Mouse (Mus musculus): ENCODE data around the gene Barx1. TPM values are rescaled to one million over a fixed set of nuclear protein-coding genes. Genes with fewer than 3 reads are reported as not detected.

Gene Barx1
- polyA plus RNA-seq, 1 experiment from 2014 or later = not detected

GRCm38 (mm10) chr13:48665656-48666597 lies 3.1 kb downstream of the Barx1 start:
- no peaks in the 10 kb centered on the region for H3K36me3 ChIP-seq (ENCODE audit: control insufficient read depth, insufficient read depth, low read length)
- H3K27me3 ChIP-seq (replicated peaks; ENCODE audit: control insufficient read depth, insufficient read depth, low read length) = peaks cover 51% of the 10 kb centered on the region
- 1% methylated on average over 58 of the region's 58 CpGs for WGBS

GRCm38 (mm10) chr13:48667461-48667860 lies 4.7 kb downstream of the Barx1 start:
- H3K9me3 ChIP-seq (ENCODE audit: control insufficient read depth, low read length) = no peaks in the 10 kb centered on the region
- no peak overlapping the region for H3K9ac ChIP-seq (ENCODE audit: low read depth, low read length)
- ATAC-seq = no peak
- no peak overlapping the region for H3K4me2 ChIP-seq (ENCODE audit: low read length)
- no peaks in the 10 kb centered on the region for H3K36me3 ChIP-seq (ENCODE audit: control insufficient read depth, insufficient read depth, low read length)
- 5% methylated on average over 4 of the region's 4 CpGs for WGBS
- no peak overlapping the region for H3K4me3 ChIP-seq (ENCODE audit: low read length)
- H3K4me1 ChIP-seq (ENCODE audit: control insufficient read depth, insufficient read depth, low read depth, low read length) = peaks cover 27% of the 10 kb centered on the region
- peaks cover 47% of the 10 kb centered on the region for H3K27me3 ChIP-seq (replicated peaks; ENCODE audit: control insufficient read depth, insufficient read depth, low read length)
- no peak overlapping the region for H3K27ac ChIP-seq (ENCODE audit: low read depth, low read length)

More at GRCm38 (mm10) chr13:48665656-48666597, 3.1 kb downstream of the Barx1 start:
- no peak overlapping the region for H3K27ac ChIP-seq (ENCODE audit: low read depth, low read length)
- peaks cover 29% of the 10 kb centered on the region for H3K4me1 ChIP-seq (ENCODE audit: control insufficient read depth, insufficient read depth, low read depth, low read length)
- no peak overlapping the region for H3K4me2 ChIP-seq (ENCODE audit: low read length)
- no peak overlapping the region for H3K4me3 ChIP-seq (ENCODE audit: low read length)
- ATAC-seq = no peak
- no peak overlapping the region for H3K9ac ChIP-seq (ENCODE audit: low read depth, low read length)
- H3K9me3 ChIP-seq (ENCODE audit: control insufficient read depth, low read length) = no peaks in the 10 kb centered on the region

- no peaks in the 10 kb centered on the region for H3K9me3 ChIP-seq (ENCODE audit: control insufficient read depth, low read length)
- peak overlapping the region; percentile 24; the same call in 1 of the 2 replicates for H3K4me3 ChIP-seq (ENCODE audit: low read length)
- peak overlapping the region; percentile 37 for H3K4me2 ChIP-seq (ENCODE audit: low read length)
- no peaks in the 10 kb centered on the region for H3K36me3 ChIP-seq (ENCODE audit: control insufficient read depth, insufficient read depth, low read length)
- WGBS = 2% methylated on average over 33 of the region's 33 CpGs
- peaks cover 48% of the 10 kb centered on the region for H3K27me3 ChIP-seq (replicated peaks; ENCODE audit: control insufficient read depth, insufficient read depth, low read length)
- no peak overlapping the region for H3K9ac ChIP-seq (ENCODE audit: low read depth, low read length)
- peaks cover 19% of the 10 kb centered on the region for H3K4me1 ChIP-seq (ENCODE audit: control insufficient read depth, insufficient read depth, low read depth, low read length)
- no peak for ATAC-seq
- H3K27ac ChIP-seq (ENCODE audit: low read depth, low read length) = no peak overlapping the region
Measured at GRCm38 (mm10) chr13:48668091-48668975, 5.5 kb downstream of the Barx1 start.

- Histone ChIP-seq H3K4me3 (ENCODE audit: low read length) (peak overlapping the region; percentile 24), H3K4me2 (ENCODE audit: low read length) (peak overlapping the region; percentile 37), H3K4me1 (ENCODE audit: control insufficient read depth, insufficient read depth, low read depth, low read length) (peaks cover 18% of the 10 kb centered on the region), H3K27me3 (replicated peaks; ENCODE audit: control insufficient read depth, insufficient read depth, low read length) (peaks cover 46% of the 10 kb centered on the region), H3K9ac (ENCODE audit: low read depth, low read length) (no peak overlapping the region), H3K9me3 (ENCODE audit: control insufficient read depth, low read length) (no peaks in the 10 kb centered on the region), H3K36me3 (ENCODE audit: control insufficient read depth, insufficient read depth, low read length) (no peaks in the 10 kb centered on the region), H3K27ac (ENCODE audit: low read depth, low read length) (no peak overlapping the region)
- ATAC-seq = peak; percentile 48; the same call in 1 of the 2 replicates
- under 1% methylated on average over 34 of the region's 34 CpGs for WGBS
Measured at GRCm38 (mm10) chr13:48668976-48669534, 6.3 kb downstream of the Barx1 start.

- H3K27me3 ChIP-seq (replicated peaks; ENCODE audit: control insufficient read depth, insufficient read depth, low read length) = peaks cover 32% of the 10 kb centered on the region
- H3K4me2 ChIP-seq (ENCODE audit: low read length) = peak overlapping the region; percentile 29
- under 1% methylated on average over 24 of the region's 24 CpGs for WGBS
- no peak for ATAC-seq
- no peaks in the 10 kb centered on the region; the same call in 1 of the 2 replicates for H3K9me3 ChIP-seq (ENCODE audit: control insufficient read depth, low read length)
- no peak overlapping the region for H3K9ac ChIP-seq (ENCODE audit: low read depth, low read length)
- no peak overlapping the region for H3K27ac ChIP-seq (ENCODE audit: low read depth, low read length)
- H3K4me1 ChIP-seq (ENCODE audit: control insufficient read depth, insufficient read depth, low read depth, low read length) = peaks cover 10% of the 10 kb centered on the region
- H3K4me3 ChIP-seq (ENCODE audit: low read length) = peak overlapping the region; percentile 13; the same call in 1 of the 2 replicates
- no peaks in the 10 kb centered on the region for H3K36me3 ChIP-seq (ENCODE audit: control insufficient read depth, insufficient read depth, low read length)
Measured at GRCm38 (mm10) chr13:48672312-48672840, 9.6 kb downstream of the Barx1 start.

GRCm38 (mm10) chr13:48674609-48675008 lies 11.8 kb downstream of the Barx1 start:
- H3K27me3 ChIP-seq (replicated peaks; ENCODE audit: control insufficient read depth, insufficient read depth, low read length) = peaks cover 27% of the 10 kb centered on the region
- no peak overlapping the region for H3K4me3 ChIP-seq (ENCODE audit: low read length)
- no peak for ATAC-seq
- no peaks in the 10 kb centered on the region; the same call in 1 of the 2 replicates for H3K9me3 ChIP-seq (ENCODE audit: control insufficient read depth, low read length)
- no peaks in the 10 kb centered on the region for H3K36me3 ChIP-seq (ENCODE audit: control insufficient read depth, insufficient read depth, low read length)
- WGBS = 84% methylated on average over 5 of the region's 5 CpGs
- no peak overlapping the region for H3K27ac ChIP-seq (ENCODE audit: low read depth, low read length)
- H3K9ac ChIP-seq (ENCODE audit: low read depth, low read length) = no peak overlapping the region
- H3K4me2 ChIP-seq (ENCODE audit: low read length) = no peak overlapping the region
- no peaks in the 10 kb centered on the region for H3K4me1 ChIP-seq (ENCODE audit: control insufficient read depth, insufficient read depth, low read depth, low read length)

- ATAC-seq = no peak
- H3K27me3 ChIP-seq (replicated peaks; ENCODE audit: control insufficient read depth, insufficient read depth, low read length) = no peaks in the 10 kb centered on the region; the same call in 1 of the 2 replicates
- H3K9me3 ChIP-seq (ENCODE audit: control insufficient read depth, low read length) = no peaks in the 10 kb centered on the region; the same call in 1 of the 2 replicates
- H3K4me3 ChIP-seq (ENCODE audit: low read length) = no peak overlapping the region
- 28% methylated on average over 1 of the region's 1 CpGs for whole genome bisulfite sequencing
- no peaks in the 10 kb centered on the region for H3K36me3 ChIP-seq (ENCODE audit: control insufficient read depth, insufficient read depth, low read length)
- no peaks in the 10 kb centered on the region for H3K4me1 ChIP-seq (ENCODE audit: control insufficient read depth, insufficient read depth, low read depth, low read length)
- H3K4me2 ChIP-seq (ENCODE audit: low read length) = no peak overlapping the region
- H3K9ac ChIP-seq (ENCODE audit: low read depth, low read length) = no peak overlapping the region
- H3K27ac ChIP-seq (ENCODE audit: low read depth, low read length) = no peak overlapping the region
Measured at GRCm38 (mm10) chr13:48679351-48679750, 16.6 kb downstream of the Barx1 start.

- H3K36me3 ChIP-seq (ENCODE audit: control insufficient read depth, insufficient read depth, low read length) = no peaks in the 10 kb centered on the region
- H3K27ac ChIP-seq (ENCODE audit: low read depth, low read length) = no peak overlapping the region
- peaks cover 4% of the 10 kb centered on the region for H3K9me3 ChIP-seq (ENCODE audit: control insufficient read depth, low read length)
- 38% methylated on average over 5 of the region's 5 CpGs for WGBS
- H3K9ac ChIP-seq (ENCODE audit: low read depth, low read length) = no peak overlapping the region
- H3K4me1 ChIP-seq (ENCODE audit: control insufficient read depth, insufficient read depth, low read depth, low read length) = no peaks in the 10 kb centered on the region
- no peaks in the 10 kb centered on the region; the same call in 1 of the 2 replicates for H3K27me3 ChIP-seq (replicated peaks; ENCODE audit: control insufficient read depth, insufficient read depth, low read length)
- no peak for ATAC-seq
- no peak overlapping the region for H3K4me2 ChIP-seq (ENCODE audit: low read length)
- no peak overlapping the region for H3K4me3 ChIP-seq (ENCODE audit: low read length)
Measured at GRCm38 (mm10) chr13:48686666-48687065, 23.9 kb downstream of the Barx1 start.
